Mouse (Mus musculus): Measurements from ENCODE around the gene Zswim1. TPM values are rescaled to one million over a fixed set of nuclear protein-coding genes. Genes with fewer than 3 reads are reported as not detected.
"Not testable (repeated sequence)": the region's sequence is repeated elsewhere in the genome, so short reads cannot be mapped to it uniquely, and the experiment has no call there.

The Zswim1 gene
- total and polyA plus RNA-seq, 2 experiments, result 0.55 to 4.4 TPM

DNA sequence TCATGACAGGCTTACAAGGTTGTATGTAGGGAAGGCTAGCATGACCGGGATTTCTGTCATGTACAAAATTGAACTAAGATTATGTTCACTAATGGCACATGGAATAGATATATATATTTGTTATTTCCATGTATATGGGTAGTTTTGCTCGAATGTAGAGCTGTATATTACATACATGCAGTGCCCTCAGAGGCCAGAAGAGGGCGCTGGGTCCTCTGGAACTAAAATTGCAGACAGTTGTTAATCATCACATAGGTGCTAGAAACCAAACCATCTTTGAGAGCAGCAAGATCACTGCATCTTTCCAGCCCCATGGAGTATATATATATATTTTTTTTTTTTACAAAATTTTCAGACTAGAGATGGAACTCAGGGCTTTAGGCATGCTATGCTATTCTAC lies 23.3 kb downstream of the Zswim1 start:
- DNase-seq (ENCODE audit: extremely low read depth, low read depth, low spot score), result no peak
- WGBS, result 65% methylated on average over 3 of the region's 3 CpGs

GRCm38 (mm10) chr2:164850061-164850460 lies 27.6 kb downstream of the Zswim1 start:
- Histone ChIP-seq H3K9ac (ENCODE audit: low read depth, low read length) (no peak overlapping the region), H3K4me1 (ENCODE audit: control insufficient read depth, insufficient read depth, low read length) (no peaks in the 10 kb centered on the region), H3K79me2 (ENCODE audit: control insufficient read depth, insufficient read depth, low read length) (no peaks in the 10 kb centered on the region), H3K36me3 (ENCODE audit: control insufficient read depth, insufficient read depth, low read length) (no peaks in the 10 kb centered on the region; the same call in 1 of the 2 replicates), H3K4me3 (ENCODE audit: insufficient read depth, low read depth, low read length) (no peak overlapping the region), H3K27ac (replicated peaks; ENCODE audit: insufficient read depth, low read depth, low read length) (no peak overlapping the region), H3K27me3 (ENCODE audit: control insufficient read depth, insufficient read depth, low read length) (no peaks in the 10 kb centered on the region)
- no peak for DNase-seq (ENCODE audit: extremely low read depth, low read depth, low spot score)
- WGBS, result 90% methylated on average over 8 of the region's 8 CpGs
- TF ChIP-seq CTCF (IDR thresholded peaks at IDR 0.05; ENCODE audit: low read depth, low read length) (no peak), POLR2A (IDR thresholded peaks at IDR 0.05; ENCODE audit: extremely low read depth, insufficient read depth, low read length) (no peak)

More for the DNA sequence above, 23.3 kb downstream of the Zswim1 start:
- Histone ChIP-seq H3K36me3 (ENCODE audit: control insufficient read depth, insufficient read depth, low read length) (no peaks in the 10 kb centered on the region), H3K27me3 (ENCODE audit: control insufficient read depth, insufficient read depth, low read length) (no peaks in the 10 kb centered on the region), H3K4me1 (ENCODE audit: control insufficient read depth, insufficient read depth, low read length) (no peaks in the 10 kb centered on the region), H3K9ac (ENCODE audit: low read depth, low read length) (no peak overlapping the region), H3K79me2 (ENCODE audit: control insufficient read depth, insufficient read depth, low read length) (no peaks in the 10 kb centered on the region), H3K27ac (replicated peaks; ENCODE audit: insufficient read depth, low read depth, low read length) (no peak overlapping the region), H3K4me3 (ENCODE audit: insufficient read depth, low read depth, low read length) (no peak overlapping the region)
- TF ChIP-seq POLR2A (IDR thresholded peaks at IDR 0.05; ENCODE audit: extremely low read depth, insufficient read depth, low read length), result no peak
- peak; percentile 44; the same call in 1 of the 2 replicates for TF ChIP-seq CTCF (IDR thresholded peaks at IDR 0.05; ENCODE audit: low read depth, low read length)

- H3K27me3 ChIP-seq (ENCODE audit: control insufficient read depth, insufficient read depth, low read length); H3K36me3 ChIP-seq (ENCODE audit: control insufficient read depth, insufficient read depth, low read length); H3K9ac ChIP-seq (ENCODE audit: low read depth, low read length); H3K4me3 ChIP-seq (ENCODE audit: insufficient read depth, low read depth, low read length); H3K27ac ChIP-seq (replicated peaks; ENCODE audit: insufficient read depth, low read depth, low read length); H3K79me2 ChIP-seq (ENCODE audit: control insufficient read depth, insufficient read depth, low read length): not testable (repeated sequence)
- peak; percentile 81 for DNase-seq (ENCODE audit: extremely low read depth, low read depth, low spot score)
- H3K4me1 ChIP-seq (ENCODE audit: control insufficient read depth, insufficient read depth, low read length), result peaks cover 13% of the 10 kb centered on the region
- 66% methylated on average over 5 of the region's 5 CpGs for WGBS
Observed at GRCm38 (mm10) chr2:164855572-164855971, 33.1 kb downstream of the Zswim1 start.

DNA sequence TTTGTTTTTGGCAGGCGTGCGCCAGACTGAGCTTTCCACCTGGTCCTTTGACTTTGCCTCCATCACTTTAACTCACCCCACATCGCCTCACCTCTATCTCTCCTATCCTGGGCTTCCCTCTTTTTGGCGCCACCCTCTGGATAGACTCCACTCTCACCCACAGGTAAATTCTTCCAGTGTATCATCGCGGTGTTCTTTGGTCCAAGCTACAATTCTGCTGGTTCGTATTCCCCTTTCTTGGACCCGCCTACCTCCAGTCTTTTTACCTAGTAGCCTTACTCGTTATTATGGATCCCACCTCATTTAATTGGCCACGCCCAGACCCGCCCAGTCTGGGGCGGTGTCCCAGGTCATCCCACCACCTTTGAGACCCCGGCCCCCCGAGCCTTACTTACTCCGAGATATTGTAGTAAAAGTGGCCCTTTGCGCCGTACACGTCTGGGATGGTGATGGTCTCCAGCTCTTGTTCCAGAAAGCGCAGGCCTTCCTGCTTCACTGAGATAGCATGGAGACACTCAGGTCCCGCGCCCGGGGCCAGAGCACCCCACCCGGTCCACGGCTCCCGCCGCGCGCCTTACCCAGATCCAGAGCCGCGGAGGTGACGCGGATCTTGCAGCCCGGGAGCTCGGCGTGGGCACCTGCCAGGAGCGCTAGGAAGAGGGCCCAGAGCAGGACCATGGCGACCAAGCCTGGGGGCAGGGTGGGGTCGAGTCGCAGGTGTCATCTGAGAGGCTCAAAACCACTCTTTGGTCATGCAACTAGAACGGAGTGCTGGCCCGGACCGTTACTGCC lies 34.0 kb downstream of the Zswim1 start:
- Histone ChIP-seq H3K36me3 (ENCODE audit: control insufficient read depth, insufficient read depth, low read length) (no peaks in the 10 kb centered on the region; the same call in 1 of the 2 replicates), H3K79me2 (ENCODE audit: control insufficient read depth, insufficient read depth, low read length) (no peaks in the 10 kb centered on the region), H3K4me1 (ENCODE audit: control insufficient read depth, insufficient read depth, low read length) (peaks cover 13% of the 10 kb centered on the region), H3K27me3 (ENCODE audit: control insufficient read depth, insufficient read depth, low read length) (no peaks in the 10 kb centered on the region), H3K9ac (ENCODE audit: low read depth, low read length) (peak overlapping the region; percentile 76), H3K4me3 (ENCODE audit: insufficient read depth, low read depth, low read length) (peak overlapping the region; percentile 77), H3K27ac (replicated peaks; ENCODE audit: insufficient read depth, low read depth, low read length) (peak overlapping the region; percentile 58)
- peak; percentile 84 for DNase-seq (ENCODE audit: extremely low read depth, low read depth, low spot score)
- WGBS, result 2% methylated on average over 42 of the region's 42 CpGs
- no peak for TF ChIP-seq POLR2A (IDR thresholded peaks at IDR 0.05; ENCODE audit: extremely low read depth, insufficient read depth, low read length)
- TF ChIP-seq CTCF (IDR thresholded peaks at IDR 0.05; ENCODE audit: low read depth, low read length), result no peak; the same call in 1 of the 2 replicates

DNA sequence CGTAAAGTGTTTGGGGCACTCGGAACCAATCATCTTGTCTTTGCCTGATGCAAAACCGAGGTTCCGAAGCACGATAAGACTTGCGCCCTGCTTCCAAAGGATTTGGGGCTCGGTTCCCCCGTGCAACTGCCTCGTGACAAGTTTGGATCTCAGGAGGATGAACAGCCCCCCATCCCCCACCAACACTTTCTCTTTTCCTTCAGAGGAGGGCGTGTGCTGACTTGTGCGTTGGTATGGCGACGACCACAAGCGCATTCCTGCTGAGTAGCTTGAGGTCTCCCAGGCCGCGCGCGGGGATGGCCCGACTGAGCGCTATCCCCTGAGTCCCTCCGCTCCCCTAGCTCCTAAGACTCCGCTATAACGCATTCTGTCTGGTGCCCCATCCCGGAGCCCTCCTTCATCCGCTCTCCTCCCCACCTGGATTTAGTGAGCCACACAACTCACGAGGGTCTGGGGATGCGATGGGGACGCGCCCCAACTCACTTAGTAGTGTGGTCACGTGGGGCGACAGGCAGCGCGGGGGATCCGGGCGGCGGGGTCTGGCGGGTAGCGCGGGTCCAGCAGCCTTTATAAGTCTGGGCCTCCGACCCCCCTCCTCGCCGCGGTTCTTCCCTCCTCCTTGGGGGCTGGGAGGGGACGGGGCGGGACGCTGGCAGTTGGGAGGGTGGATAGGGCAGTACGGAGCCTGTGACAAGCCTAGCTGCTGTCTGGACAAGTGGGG lies 34.8 kb downstream of the Zswim1 start, which contains the start of gene Pltp:
TSS of gene Pltp (minus strand) at position 611 of the 721 bp plus-strand sequence.
- no peak for DNase-seq (ENCODE audit: extremely low read depth, low read depth, low spot score)
- TF ChIP-seq POLR2A (IDR thresholded peaks at IDR 0.05; ENCODE audit: extremely low read depth, insufficient read depth, low read length) (no peak), CTCF (IDR thresholded peaks at IDR 0.05; ENCODE audit: low read depth, low read length) (no peak)
- Histone ChIP-seq H3K9ac (ENCODE audit: low read depth, low read length) (peak within 1 kb of the TSS; percentile 76), H3K27me3 (ENCODE audit: control insufficient read depth, insufficient read depth, low read length) (no peaks in the 10 kb centered on the region), H3K79me2 (ENCODE audit: control insufficient read depth, insufficient read depth, low read length) (no peaks in the 10 kb centered on the region), H3K4me1 (ENCODE audit: control insufficient read depth, insufficient read depth, low read length) (peaks cover 13% of the 10 kb centered on the region), H3K4me3 (ENCODE audit: insufficient read depth, low read depth, low read length) (peak within 1 kb of the TSS; percentile 77), H3K36me3 (ENCODE audit: control insufficient read depth, insufficient read depth, low read length) (no peaks in the 10 kb centered on the region; the same call in 1 of the 2 replicates), H3K27ac (replicated peaks; ENCODE audit: insufficient read depth, low read depth, low read length) (peak within 1 kb of the TSS; percentile 58)
- WGBS, result 7% methylated on average over 47 of the region's 47 CpGs

Data from liver, adult 2 months (tissue).